Mouse (Mus musculus) adipocyte (in vitro differentiated cells): ENCODE results near the gene Boll.

Experiments used
- DNase-seq: peaks from one replicate; pipeline ENCODE4 v3.0.0-alpha.2; 2016; ENCODE audit warnings: low spot score

The Boll gene

GRCm38 (mm10) chr1:55207561-55207960 lies 155.7 kb downstream of the Boll start:
- DNase-seq: no peak

DNA sequence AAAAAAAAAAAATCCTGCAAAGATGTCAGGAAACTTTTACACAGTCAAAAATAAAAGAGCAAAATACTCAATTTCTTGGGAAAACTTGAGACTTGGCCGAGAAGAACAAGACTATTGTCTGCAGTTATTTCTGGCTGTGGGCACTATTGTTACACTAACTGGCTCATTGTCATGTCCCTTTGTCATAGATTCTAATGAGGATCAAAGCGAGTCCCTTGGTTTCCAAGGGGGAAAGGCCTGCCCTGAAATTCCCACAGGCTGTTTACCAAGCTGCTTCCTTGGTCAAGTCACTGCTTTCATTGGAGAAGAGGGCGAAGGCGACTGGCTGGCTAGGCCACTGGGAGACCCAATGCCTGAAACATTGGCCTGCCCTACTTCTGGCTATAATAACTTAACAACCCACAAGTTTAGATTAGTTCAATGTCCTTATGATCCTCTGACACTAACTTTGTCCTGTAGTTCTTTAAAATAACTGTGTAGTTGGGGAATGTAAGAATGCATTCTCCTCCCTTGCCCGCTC lies 157.4 kb downstream of the Boll start:
- peak; percentile 96 for DNase-seq

GRCm38 (mm10) chr1:55201850-55202752 lies 161.2 kb downstream of the Boll start:
- peak; percentile 82 for DNase-seq

GRCm38 (mm10) chr1:55198719-55199118 lies 164.6 kb downstream of the Boll start:
- no peak for DNase-seq
